Comparison of ENCODE assay signal across 20 mouse cellular contexts in genomic region chr1:153031345-153031744, GRCm38 (mm10).
DNase-seq lines count a peak whose midpoint lies in the region; ATAC-seq lines count a peak whose summit lies in the region.
"Had no signal": no experiment of that assay in that cellular context is flagged by ENCODE, and none has a peak within 500 bp of the region (broad histone marks: within the 10 kb centered on the region; RNA-seq: fewer than 3 reads in every experiment).

No protein-coding gene starts in this region.

- H3K4me3 ChIP-seq in hindbrain, embryonic 10.5 days, result no peak overlapping the region
- no peak overlapping the region for H3K4me3 ChIP-seq in hindbrain, embryonic 16.5 days (ENCODE audit: low read length)
- H3K4me3 ChIP-seq in hindbrain, embryonic 12.5 days, result no peak overlapping the region
- H3K4me3 ChIP-seq in neural tube, embryonic 15.5 days (replicated peaks), result no peak overlapping the region
- H3K4me3 ChIP-seq: forebrain, embryonic 12.5 days; layer of hippocampus, adult 2 months; left cerebral cortex, adult 2 months; limb, embryonic 12.5 days had no signal

- 54% methylated on average over 6 of the region's 6 CpGs for WGBS in hindbrain, embryonic 10.5 days
- 59% methylated on average over 6 of the region's 6 CpGs for WGBS in hindbrain, embryonic 16.5 days
- WGBS in hindbrain, embryonic 12.5 days, result 56% methylated on average over 6 of the region's 6 CpGs
- 47% methylated on average over 6 of the region's 6 CpGs for whole genome bisulfite sequencing in neural tube, embryonic 15.5 days

- H3K4me2 ChIP-seq in hindbrain, embryonic 16.5 days (ENCODE audit: low read length), result no peak overlapping the region
- H3K4me2 ChIP-seq in hindbrain, embryonic 12.5 days (replicated peaks), result peak overlapping the region; percentile 23; the same call in 1 of the 2 replicates
- peak overlapping the region; percentile 29; the same call in 1 of the 2 replicates for H3K4me2 ChIP-seq in neural tube, embryonic 15.5 days
- H3K4me2 ChIP-seq: forebrain, embryonic 12.5 days; limb, embryonic 12.5 days had no signal

- ATAC-seq in hindbrain, embryonic 16.5 days, result no peak
- no peak for ATAC-seq in hindbrain, embryonic 12.5 days (ENCODE audit: low FRiP score)
- ATAC-seq in neural tube, embryonic 15.5 days (ENCODE audit: low FRiP score), result no peak

- H3K27me3 ChIP-seq in hindbrain, embryonic 10.5 days (ENCODE audit: insufficient read depth, poor library complexity, severe bottlenecking), result no peaks in the 10 kb centered on the region
- H3K27me3 ChIP-seq in hindbrain, embryonic 16.5 days (replicated peaks; ENCODE audit: control insufficient read depth, insufficient read depth, low read length), result no peaks in the 10 kb centered on the region
- H3K27me3 ChIP-seq in hindbrain, embryonic 12.5 days, result no peaks in the 10 kb centered on the region
- H3K27me3 ChIP-seq in neural tube, embryonic 15.5 days (replicated peaks), result no peaks in the 10 kb centered on the region
- H3K27me3 ChIP-seq: limb, embryonic 12.5 days had no signal

- no peaks in the 10 kb centered on the region for H3K36me3 ChIP-seq in hindbrain, embryonic 10.5 days
- H3K36me3 ChIP-seq in hindbrain, embryonic 16.5 days (ENCODE audit: control insufficient read depth, insufficient read depth, low read length), result no peaks in the 10 kb centered on the region
- no peaks in the 10 kb centered on the region for H3K36me3 ChIP-seq in hindbrain, embryonic 12.5 days
- no peaks in the 10 kb centered on the region for H3K36me3 ChIP-seq in neural tube, embryonic 15.5 days
- H3K36me3 ChIP-seq: forebrain, embryonic 12.5 days; G1E; limb, embryonic 12.5 days had no signal

- no peak overlapping the region for H3K9ac ChIP-seq in hindbrain, embryonic 16.5 days (ENCODE audit: low read depth, low read length)
- H3K9ac ChIP-seq in hindbrain, embryonic 12.5 days, result no peak overlapping the region
- H3K9ac ChIP-seq in neural tube, embryonic 15.5 days (replicated peaks), result no peak overlapping the region
- H3K9ac ChIP-seq: forebrain, embryonic 12.5 days; limb, embryonic 12.5 days; liver, embryonic 14.5 days had no signal

- H3K27ac ChIP-seq in hindbrain, embryonic 10.5 days, result peak overlapping the region; percentile 62
- H3K27ac ChIP-seq in hindbrain, embryonic 16.5 days (ENCODE audit: low read depth, low read length), result no peak overlapping the region
- peak overlapping the region; percentile 49; the same call in 1 of the 2 replicates for H3K27ac ChIP-seq in hindbrain, embryonic 12.5 days
- no peak overlapping the region for H3K27ac ChIP-seq in neural tube, embryonic 15.5 days (replicated peaks)
- H3K27ac ChIP-seq: forebrain, embryonic 12.5 days; kidney, postnatal 0 days; layer of hippocampus, adult 2 months; left cerebral cortex, adult 2 months; limb, embryonic 12.5 days; liver, embryonic 14.5 days had no signal

- no peaks in the 10 kb centered on the region for H3K9me3 ChIP-seq in hindbrain, embryonic 10.5 days
- H3K9me3 ChIP-seq in hindbrain, embryonic 16.5 days (ENCODE audit: control insufficient read depth, low read length), result peaks cover 3% of the 10 kb centered on the region; the same call in 1 of the 2 replicates
- no peaks in the 10 kb centered on the region for H3K9me3 ChIP-seq in hindbrain, embryonic 12.5 days (replicated peaks)
- H3K9me3 ChIP-seq in neural tube, embryonic 15.5 days (replicated peaks), result no peaks in the 10 kb centered on the region
- H3K9me3 ChIP-seq: forebrain, embryonic 12.5 days; G1E; limb, embryonic 12.5 days had no signal

- DNase-seq in hindbrain, embryonic 10.5 days (ENCODE audit: low spot score), result no peak
- peak; percentile 86 for DNase-seq in R1 (ENCODE audit: low read depth, low spot score)
- DNase-seq in lung, postnatal 14 days, result no peak
- DNase-seq in right cerebral cortex, adult 18-20 months, result no peak
- DNase-seq: B cell, adult 2 months; cerebellum, adult 9-10 months; heart, postnatal 4 days; kidney, adult 11 months; midbrain, embryonic 14.5 days; thymus, postnatal 4 days had no signal

- H3K4me1 ChIP-seq in hindbrain, embryonic 10.5 days (replicated peaks), result peaks cover 65% of the 10 kb centered on the region
- H3K4me1 ChIP-seq in hindbrain, embryonic 16.5 days (ENCODE audit: control insufficient read depth, insufficient read depth, low read depth, low read length), result peaks cover 22% of the 10 kb centered on the region
- H3K4me1 ChIP-seq in hindbrain, embryonic 12.5 days, result peaks cover 51% of the 10 kb centered on the region
- peaks cover 35% of the 10 kb centered on the region for H3K4me1 ChIP-seq in neural tube, embryonic 15.5 days
- H3K4me1 ChIP-seq: limb, embryonic 12.5 days had no signal

Comparison
In these comparisons a context has a peak if more than half of its experiments do, and no peak if none do; other contexts are left out.
1. H3K27ac ChIP-seq: peak in hindbrain, embryonic 10.5 days (single experiment) and hindbrain, embryonic 12.5 days (single experiment); none in hindbrain, embryonic 16.5 days (single experiment) and neural tube, embryonic 15.5 days (single experiment).